In genomic region chr11:115843891-115844239, GRCm38 (mm10) we compare ENCODE assay signal across 10 mouse cellular contexts. TPM values are rescaled to one million over a fixed set of nuclear protein-coding genes. Genes with fewer than 3 reads are reported as not detected.
DNase-seq lines count a peak whose midpoint lies in the region; ATAC-seq and TF ChIP-seq lines count a peak whose summit lies in the region.
"Had no signal": no experiment of that assay in that cellular context is flagged by ENCODE, and none has a peak within 500 bp of the region (broad histone marks: within the 10 kb centered on the region; RNA-seq: fewer than 3 reads in every experiment).

No protein-coding gene starts in this region.

- H3K27ac ChIP-seq in lung, embryonic 14.5 days (ENCODE audit: low read depth) = peak overlapping the region; percentile 50
- H3K27ac ChIP-seq in kidney, adult 2 months (ENCODE audit: insufficient read depth, low read depth, low read length) = peak overlapping the region; percentile 84
- H3K27ac ChIP-seq in stomach, embryonic 16.5 days (ENCODE audit: low read length) = peak overlapping the region; percentile 86
- no peak overlapping the region for H3K27ac ChIP-seq in midbrain, postnatal 0 days (ENCODE audit: low read depth, low read length)
- H3K27ac ChIP-seq: embryonic facial prominence, embryonic 12.5 days had no signal

- 71% methylated on average over 5 of the region's 5 CpGs for WGBS in lung, embryonic 14.5 days
- WGBS in kidney, adult 2 months = 33% methylated on average over 5 of the region's 5 CpGs
- WGBS in large intestine, adult 2 months = 46% methylated on average over 5 of the region's 5 CpGs
- 60% methylated on average over 5 of the region's 5 CpGs for WGBS in stomach, embryonic 16.5 days
- 96% methylated on average over 5 of the region's 5 CpGs for WGBS in midbrain, postnatal 0 days

- H3K27me3 ChIP-seq in lung, embryonic 14.5 days (ENCODE audit: insufficient read depth, low read length) = no peaks in the 10 kb centered on the region
- H3K27me3 ChIP-seq in kidney, adult 2 months (replicated peaks; ENCODE audit: control insufficient read depth, insufficient read depth, low read length) = no peaks in the 10 kb centered on the region
- H3K27me3 ChIP-seq in stomach, embryonic 16.5 days (ENCODE audit: control insufficient read depth, insufficient read depth, low read length) = no peaks in the 10 kb centered on the region
- no peaks in the 10 kb centered on the region for H3K27me3 ChIP-seq in midbrain, postnatal 0 days (ENCODE audit: insufficient read depth, low read length)
- H3K27me3 ChIP-seq: embryonic facial prominence, embryonic 12.5 days had no signal

- H3K4me2 ChIP-seq in lung, embryonic 14.5 days = no peak overlapping the region; the same call in 1 of the 2 replicates
- H3K4me2 ChIP-seq in stomach, embryonic 16.5 days (ENCODE audit: low read depth, low read length) = no peak overlapping the region
- no peak overlapping the region for H3K4me2 ChIP-seq in midbrain, postnatal 0 days (ENCODE audit: low read depth, low read length, poor library complexity, severe bottlenecking)
- H3K4me2 ChIP-seq: embryonic facial prominence, embryonic 12.5 days had no signal

- DNase-seq in lung, embryonic 14.5 days = peak; percentile 34
- DNase-seq in lung, postnatal 14 days = no peak
- DNase-seq in kidney, adult 2 months = peak; percentile 97
- DNase-seq in large intestine, adult 2 months (ENCODE audit: low read depth, low spot score) = peak; percentile 95
- DNase-seq in midbrain, postnatal 0 days (ENCODE audit: low spot score) = no peak
- DNase-seq: cerebellum, adult 18-20 months; spleen, adult 18-20 months had no signal

- ATAC-seq in lung, embryonic 14.5 days (ENCODE audit: insufficient read depth) = no peak
- ATAC-seq in stomach, embryonic 16.5 days (ENCODE audit: insufficient read depth, low FRiP score) = peak; percentile 86
- ATAC-seq in erythroid progenitor cell, adult 5-6 weeks (replicated peaks; ENCODE audit: low FRiP score, poor library complexity, severe bottlenecking) = no peak
- ATAC-seq in midbrain, postnatal 0 days (ENCODE audit: low FRiP score) = no peak

- TF ChIP-seq POLR2A in kidney, adult 2 months (IDR thresholded peaks at IDR 0.05; ENCODE audit: low read depth, low read length) = no peak

- peaks cover 30% of the 10 kb centered on the region for H3K36me3 ChIP-seq in lung, embryonic 14.5 days (ENCODE audit: insufficient read depth)
- peaks cover 9% of the 10 kb centered on the region for H3K36me3 ChIP-seq in kidney, adult 2 months (ENCODE audit: control insufficient read depth, insufficient read depth, low read length)
- H3K36me3 ChIP-seq in stomach, embryonic 16.5 days (ENCODE audit: control insufficient read depth, insufficient read depth, low read length) = peaks cover 13% of the 10 kb centered on the region
- no peaks in the 10 kb centered on the region for H3K36me3 ChIP-seq in midbrain, postnatal 0 days (ENCODE audit: insufficient read depth, low read length)

- no peak for TF ChIP-seq CTCF in lung, embryonic 14.5 days (IDR thresholded peaks at IDR 0.05; ENCODE audit: low read depth)
- TF ChIP-seq CTCF in kidney, adult 2 months (conservative IDR thresholded peaks at IDR 0.05; ENCODE audit: insufficient read depth, insufficient read length, low read depth, low read length) = no peak
- TF ChIP-seq CTCF in midbrain, postnatal 0 days (IDR thresholded peaks at IDR 0.05) = no peak

- peaks cover 39% of the 10 kb centered on the region for H3K4me1 ChIP-seq in lung, embryonic 14.5 days (ENCODE audit: insufficient read depth)
- H3K4me1 ChIP-seq in kidney, adult 2 months (ENCODE audit: control insufficient read depth, insufficient read depth, low read length) = peaks cover 46% of the 10 kb centered on the region
- peaks cover 24% of the 10 kb centered on the region for H3K4me1 ChIP-seq in stomach, embryonic 16.5 days (ENCODE audit: control insufficient read depth, insufficient read depth, low read length)
- no peaks in the 10 kb centered on the region for H3K4me1 ChIP-seq in midbrain, postnatal 0 days (ENCODE audit: insufficient read depth, low read length)

- no peak overlapping the region for H3K4me3 ChIP-seq in lung, embryonic 14.5 days (ENCODE audit: low read depth, low read length)
- H3K4me3 ChIP-seq in kidney, adult 2 months (ENCODE audit: insufficient read depth, low read depth, low read length) = no peak overlapping the region
- H3K4me3 ChIP-seq in stomach, embryonic 16.5 days (replicated peaks; ENCODE audit: low read length) = no peak overlapping the region
- H3K4me3 ChIP-seq in midbrain, postnatal 0 days (ENCODE audit: low read depth, low read length) = no peak overlapping the region
- H3K4me3 ChIP-seq: embryonic facial prominence, embryonic 12.5 days had no signal

- H3K9ac ChIP-seq in lung, embryonic 14.5 days = no peak overlapping the region
- no peak overlapping the region for H3K9ac ChIP-seq in stomach, embryonic 16.5 days (ENCODE audit: low read length)
- no peak overlapping the region for H3K9ac ChIP-seq in midbrain, postnatal 0 days (replicated peaks; ENCODE audit: low read length, poor library complexity, severe bottlenecking)
- H3K9ac ChIP-seq: embryonic facial prominence, embryonic 12.5 days had no signal

- 0 out of 2 replicates have a peak, but pooled peaks cover 3% of the 10 kb centered on the region for H3K9me3 ChIP-seq in lung, embryonic 14.5 days (ENCODE audit: low read depth, low read length)
- H3K9me3 ChIP-seq in stomach, embryonic 16.5 days (replicated peaks; ENCODE audit: control insufficient read depth, low read length) = no peaks in the 10 kb centered on the region; the same call in 1 of the 2 replicates
- H3K9me3 ChIP-seq in midbrain, postnatal 0 days (ENCODE audit: low read length) = no peaks in the 10 kb centered on the region
- H3K9me3 ChIP-seq: embryonic facial prominence, embryonic 12.5 days had no signal

RNA-seq across cellular contexts. Expression of gene Myo15b, which starts 14.3 kb away (rescaled TPM):
- 0.12 and 0.28 TPM in 2 replicates for polyA plus RNA-seq in lung, embryonic 14.5 days (2014; fragmentation: Nextera tagmentation; extraction: Ambion mirVana)
- polyA plus RNA-seq in kidney, adult 2 months (2012; rRNA removed) = 104 and 132 TPM in 2 replicates
- polyA plus RNA-seq in large intestine, adult 2 months (2012; rRNA removed) = 696 and 883 TPM in 2 replicates
- 20.8 and 21.1 TPM in 2 replicates for polyA plus RNA-seq in stomach, embryonic 16.5 days (2015; fragmentation: Nextera tagmentation; extraction: Ambion mirVana)
- not detected in 2 replicates for total RNA-seq in erythroid progenitor cell, adult 5-6 weeks (2015; ENCODE audit: low replicate concordance)
- not detected in 2 replicates for total RNA-seq in erythroid progenitor cell, adult 5-6 weeks (2017; ENCODE audit: low replicate concordance)
- not detected in 2 replicates for total RNA-seq in midbrain, postnatal 0 days (2014; rRNA removed)
- polyA plus RNA-seq in midbrain, postnatal 0 days (2015; fragmentation: Nextera tagmentation; extraction: Ambion mirVana) = 0.09 and 0.29 TPM in 2 replicates

RNA-seq across cellular contexts. Expression of gene Llgl2, which starts 20.0 kb away (rescaled TPM):
- polyA plus RNA-seq in lung, embryonic 14.5 days (2014; fragmentation: Nextera tagmentation; extraction: Ambion mirVana) = 28.8 and 31.9 TPM in 2 replicates
- 153 and 166 TPM in 2 replicates for polyA plus RNA-seq in kidney, adult 2 months (2012; rRNA removed)
- polyA plus RNA-seq in large intestine, adult 2 months (2012; rRNA removed) = 191 and 194 TPM in 2 replicates
- 65.6 and 75.3 TPM in 2 replicates for polyA plus RNA-seq in stomach, embryonic 16.5 days (2015; fragmentation: Nextera tagmentation; extraction: Ambion mirVana)
- 1.7 TPM in 1 of 2 replicates, not detected in the other for total RNA-seq in erythroid progenitor cell, adult 5-6 weeks (2015; ENCODE audit: low replicate concordance)
- total RNA-seq in erythroid progenitor cell, adult 5-6 weeks (2017; ENCODE audit: low replicate concordance) = 0.26 and 1.8 TPM in 2 replicates
- total RNA-seq in midbrain, postnatal 0 days (2014; rRNA removed) = 0.99 and 1.0 TPM in 2 replicates
- polyA plus RNA-seq in midbrain, postnatal 0 days (2015; fragmentation: Nextera tagmentation; extraction: Ambion mirVana) = 0.51 and 0.81 TPM in 2 replicates

RNA-seq across cellular contexts. Expression of gene Tsen54, which starts 29.3 kb away (rescaled TPM):
- polyA plus RNA-seq in lung, embryonic 14.5 days (2014; fragmentation: Nextera tagmentation; extraction: Ambion mirVana) = 31.5 and 35.0 TPM in 2 replicates
- polyA plus RNA-seq in kidney, adult 2 months (2012; rRNA removed) = 36.4 and 43.4 TPM in 2 replicates
- 31.4 and 31.5 TPM in 2 replicates for polyA plus RNA-seq in large intestine, adult 2 months (2012; rRNA removed)
- polyA plus RNA-seq in stomach, embryonic 16.5 days (2015; fragmentation: Nextera tagmentation; extraction: Ambion mirVana) = 26.4 and 28.1 TPM in 2 replicates
- 4.0 and 12.6 TPM in 2 replicates for total RNA-seq in erythroid progenitor cell, adult 5-6 weeks (2015; ENCODE audit: low replicate concordance)
- total RNA-seq in erythroid progenitor cell, adult 5-6 weeks (2017; ENCODE audit: low replicate concordance) = 3.6 and 4.3 TPM in 2 replicates
- 25.0 and 27.7 TPM in 2 replicates for total RNA-seq in midbrain, postnatal 0 days (2014; rRNA removed)
- 14.8 and 15.5 TPM in 2 replicates for polyA plus RNA-seq in midbrain, postnatal 0 days (2015; fragmentation: Nextera tagmentation; extraction: Ambion mirVana)

RNA-seq across cellular contexts. Expression of gene Caskin2, which starts 30.4 kb away (rescaled TPM):
- 21.0 and 23.0 TPM in 2 replicates for polyA plus RNA-seq in lung, embryonic 14.5 days (2014; fragmentation: Nextera tagmentation; extraction: Ambion mirVana)
- polyA plus RNA-seq in kidney, adult 2 months (2012; rRNA removed) = 36.9 and 46.7 TPM in 2 replicates
- polyA plus RNA-seq in large intestine, adult 2 months (2012; rRNA removed) = 31.3 and 42.0 TPM in 2 replicates
- polyA plus RNA-seq in stomach, embryonic 16.5 days (2015; fragmentation: Nextera tagmentation; extraction: Ambion mirVana) = 14.9 and 16.8 TPM in 2 replicates
- total RNA-seq in erythroid progenitor cell, adult 5-6 weeks (2015; ENCODE audit: low replicate concordance) = 6.7 and 13.0 TPM in 2 replicates
- total RNA-seq in erythroid progenitor cell, adult 5-6 weeks (2017; ENCODE audit: low replicate concordance) = 5.6 and 6.0 TPM in 2 replicates
- total RNA-seq in midbrain, postnatal 0 days (2014; rRNA removed) = 18.5 and 27.9 TPM in 2 replicates
- polyA plus RNA-seq in midbrain, postnatal 0 days (2015; fragmentation: Nextera tagmentation; extraction: Ambion mirVana) = 7.2 and 8.3 TPM in 2 replicates

RNA-seq across cellular contexts. Expression of gene Smim5, which starts 55.9 kb away (rescaled TPM):
- 1.9 and 3.2 TPM in 2 replicates for polyA plus RNA-seq in lung, embryonic 14.5 days (2014; fragmentation: Nextera tagmentation; extraction: Ambion mirVana)
- polyA plus RNA-seq in kidney, adult 2 months (2012; rRNA removed) = 26.1 and 26.7 TPM in 2 replicates
- polyA plus RNA-seq in large intestine, adult 2 months (2012; rRNA removed) = 4.9 and 6.3 TPM in 2 replicates
- polyA plus RNA-seq in stomach, embryonic 16.5 days (2015; fragmentation: Nextera tagmentation; extraction: Ambion mirVana) = 6.5 and 8.5 TPM in 2 replicates
- total RNA-seq in erythroid progenitor cell, adult 5-6 weeks (2015; ENCODE audit: low replicate concordance) = 37.7 and 44.7 TPM in 2 replicates
- total RNA-seq in erythroid progenitor cell, adult 5-6 weeks (2017; ENCODE audit: low replicate concordance) = 27.1 and 64.4 TPM in 2 replicates
- not detected in 2 replicates for total RNA-seq in midbrain, postnatal 0 days (2014; rRNA removed)
- 1.3 and 1.5 TPM in 2 replicates for polyA plus RNA-seq in midbrain, postnatal 0 days (2015; fragmentation: Nextera tagmentation; extraction: Ambion mirVana)

Comparison
In these comparisons a context has a peak if more than half of its experiments do, and no peak if none do; other contexts are left out.
1. DNase-seq: peak in lung, embryonic 14.5 days (single experiment), kidney, adult 2 months (single experiment) and large intestine, adult 2 months (single experiment); none in lung, postnatal 14 days (single experiment) and midbrain, postnatal 0 days (single experiment).
2. RNA of gene Myo15b, which starts 14.3 kb away (polyA plus RNA-seq): 696 to 883 TPM in large intestine, adult 2 months, 104 to 132 TPM in kidney, adult 2 months and 20.8 to 21.1 TPM in stomach, embryonic 16.5 days; 0.12 to 0.28 TPM in lung, embryonic 14.5 days and 0.09 to 0.29 TPM in midbrain, postnatal 0 days; every median in the first group is over 10 times any median in the second.
3. RNA of gene Llgl2, which starts 20.0 kb away (polyA plus RNA-seq): 191 to 194 TPM in large intestine, adult 2 months, 153 to 166 TPM in kidney, adult 2 months, 65.6 to 75.3 TPM in stomach, embryonic 16.5 days and 28.8 to 31.9 TPM in lung, embryonic 14.5 days; 0.51 to 0.81 TPM in midbrain, postnatal 0 days; every median in the first group is over 10 times any median in the second.